Mouse (Mus musculus) intestine, embryonic 16.5 days (tissue): ENCODE data around the gene Tbc1d10c. TPM values are rescaled to one million over a fixed set of nuclear protein-coding genes. Genes with fewer than 3 reads are reported as not detected.
"Not testable (repeated sequence)": the region's sequence is repeated elsewhere in the genome, so short reads cannot be mapped to it uniquely, and the experiment has no call there.

Experiments
- ATAC-seq: fragments of 200-750 bp; cut with Nextera tagmentation; 2 replicates; pipeline ENCODE4 v1.8.0; 2017; ENCODE audit warnings: moderate TSS enrichment, moderate library complexity
- H3K27ac ChIP-seq: fragments of 300-500 bp; sonication (generic); 2 replicates; pipeline ENCODE4 v1.5.1; 2014; ENCODE audit warnings: mild to moderate bottlenecking, low read length
- H3K27me3 ChIP-seq: fragments of 300-500 bp; sonication (generic); replicated peaks from 2 replicates; pipeline ENCODE4 v1.6.1; 2014; ENCODE audit warnings: low read length, control low read depth, mixed read lengths; ENCODE audit not compliant: control insufficient read depth, insufficient read depth
- H3K36me3 ChIP-seq: fragments of 300-500 bp; sonication (generic); 2 replicates; pipeline ENCODE4 v1.6.1; 2014; ENCODE audit warnings: low read length, control low read depth; ENCODE audit not compliant: control insufficient read depth, insufficient read depth
- H3K4me1 ChIP-seq: fragments of 300-500 bp; sonication (generic); 2 replicates; pipeline ENCODE4 v1.6.1; 2014; ENCODE audit warnings: low read length, control low read depth, mixed read lengths; ENCODE audit not compliant: control insufficient read depth, insufficient read depth
- H3K4me2 ChIP-seq: fragments of 300-500 bp; sonication (generic); 2 replicates; pipeline ENCODE4 v1.6.1; 2014; ENCODE audit warnings: low read depth, low read length, control low read depth
- H3K4me3 ChIP-seq: fragments of 300-500 bp; sonication (generic); 2 replicates; pipeline ENCODE4 v1.5.1; 2014; ENCODE audit warnings: mild to moderate bottlenecking, low read length
- H3K9ac ChIP-seq: fragments of 300-500 bp; sonication (generic); 2 replicates; pipeline ENCODE4 v1.6.1; 2014; ENCODE audit warnings: low read depth, low read length
- H3K9me3 ChIP-seq: fragments of 300-500 bp; sonication (generic); 2 replicates; pipeline ENCODE4 v1.6.1; 2016; ENCODE audit warnings: low read length, control low read depth; ENCODE audit not compliant: control insufficient read depth
- WGBS: fragments of 180-500 bp; shearing (Covaris S2); extraction: QIAGEN DNeasy Blood & Tissue Kit; methylation state at CpG from one replicate; pipeline ENCODE4 v1.1.7; 2014; 5-methylcytosine and 5-hydroxymethylcytosine counted together
- microRNA-seq: library from miRNA; unstranded; fragments of <30 nt; microRNA quantifications from one replicate; pipeline ENCODE4, GENCODE M21; 2016
- polyA plus RNA-seq: library from polyadenylated mRNA; unstranded; fragments of >200 nt; fragmentation: Nextera tagmentation; extraction: Ambion mirVana; gene quantifications from 2 replicates; pipeline ENCODE4 v1.2.1, GENCODE M21; 2015

The Tbc1d10c gene
- polyA plus RNA-seq, 1 experiment from 2014 or later = 4.0 TPM

GRCm38 (mm10) chr19:4135229-4135962, 55.7 kb downstream of the Tbc1d10c start:
- peaks cover 16% of the 10 kb centered on the region; the same call in 1 of the 2 replicates for H3K36me3 ChIP-seq
- ATAC-seq, H3K4me3 ChIP-seq, H3K9me3 ChIP-seq, H3K4me1 ChIP-seq, H3K4me2 ChIP-seq, H3K27me3 ChIP-seq, H3K27ac ChIP-seq, H3K9ac ChIP-seq: not testable (repeated sequence)
- 80% methylated on average over 6 of the region's 6 CpGs for WGBS

GRCm38 (mm10) chr19:4134354-4134753, 56.7 kb downstream of the Tbc1d10c start:
- no peak overlapping the region for H3K4me2 ChIP-seq
- no peak overlapping the region for H3K27ac ChIP-seq
- WGBS = 87% methylated on average over 4 of the region's 4 CpGs
- peaks cover 16% of the 10 kb centered on the region; the same call in 1 of the 2 replicates for H3K36me3 ChIP-seq
- no peaks in the 10 kb centered on the region for H3K9me3 ChIP-seq
- no peaks in the 10 kb centered on the region; the same call in 1 of the 2 replicates for H3K4me1 ChIP-seq
- no peak overlapping the region for H3K4me3 ChIP-seq
- no peaks in the 10 kb centered on the region for H3K27me3 ChIP-seq
- no peak overlapping the region for H3K9ac ChIP-seq
- no peak for ATAC-seq

Small RNAs within 50 kb of the gene (microRNA-seq; reads per million reads assigned to microRNA genes)
- not detected for gene Gm26115

Other genes starting within 250 kb of the Tbc1d10c start
- gene Aldh3b3, start 232.6 kb downstream of the Tbc1d10c start, polyA plus RNA-seq = not detected in 2 replicates
- gene Aldh3b2, start 219.0 kb downstream of the Tbc1d10c start, polyA plus RNA-seq = 0.61 and 1.2 TPM in 2 replicates
- gene Acy3, start 204.7 kb downstream of the Tbc1d10c start, polyA plus RNA-seq = 16.9 and 20.1 TPM in 2 replicates
- 0.73 and 0.83 TPM in 2 replicates for gene Tbx10, start 198.5 kb downstream of the Tbc1d10c start, polyA plus RNA-seq
- gene Nudt8, start 190.7 kb downstream of the Tbc1d10c start, polyA plus RNA-seq = 40.9 and 41.0 TPM in 2 replicates
- 2.0 and 2.4 TPM in 2 replicates for gene Gm49405, start 190.7 kb downstream of the Tbc1d10c start, polyA plus RNA-seq
- gene Doc2g, start 188.0 kb downstream of the Tbc1d10c start, polyA plus RNA-seq = 2.4 and 3.4 TPM in 2 replicates
- gene Ndufv1, start 178.5 kb downstream of the Tbc1d10c start, polyA plus RNA-seq = 299 and 309 TPM in 2 replicates
- 1,107 and 1,114 TPM in 2 replicates for gene Gstp1, start 153.3 kb downstream of the Tbc1d10c start, polyA plus RNA-seq
- 33.6 and 65.0 TPM in 2 replicates for gene Gstp2, start 145.3 kb downstream of the Tbc1d10c start, polyA plus RNA-seq
- gene Gstp3, start 131.7 kb downstream of the Tbc1d10c start, polyA plus RNA-seq = 15.1 and 18.1 TPM in 2 replicates
- gene Cabp2, start 109.7 kb downstream of the Tbc1d10c start, polyA plus RNA-seq = 2.1 and 3.1 TPM in 2 replicates
- gene Cdk2ap2, start 94.1 kb downstream of the Tbc1d10c start, polyA plus RNA-seq = 159 TPM in 2 replicates
- 17.5 and 19.7 TPM in 2 replicates for gene Pitpnm1, start 91.3 kb downstream of the Tbc1d10c start, polyA plus RNA-seq
- gene Aip, start 65.4 kb downstream of the Tbc1d10c start, polyA plus RNA-seq = 78.4 and 81.2 TPM in 2 replicates
- 0.04 TPM in 1 of 2 replicates, not detected in the other for gene Gpr152, start 51.5 kb downstream of the Tbc1d10c start, polyA plus RNA-seq
- 0.11 and 0.20 TPM in 2 replicates for gene Cabp4, start 47.3 kb downstream of the Tbc1d10c start, polyA plus RNA-seq
- gene Coro1b, start 42.7 kb downstream of the Tbc1d10c start, polyA plus RNA-seq = 264 and 288 TPM in 2 replicates
- 5.8 and 6.7 TPM in 2 replicates for gene Ptprcap, start 37.7 kb downstream of the Tbc1d10c start, polyA plus RNA-seq
- 43.9 and 49.7 TPM in 2 replicates for gene Rps6kb2, start 27.9 kb downstream of the Tbc1d10c start, polyA plus RNA-seq
- gene Carns1, start 15.8 kb downstream of the Tbc1d10c start, polyA plus RNA-seq = 1.3 and 1.4 TPM in 2 replicates
- gene Ppp1ca, start 781 bp upstream of the Tbc1d10c start, polyA plus RNA-seq = 759 and 799 TPM in 2 replicates
- 31.7 and 34.2 TPM in 2 replicates for gene Rad9a, start 10.4 kb upstream of the Tbc1d10c start, polyA plus RNA-seq
- 5.9 TPM in 2 replicates for gene Clcf1, start 23.0 kb upstream of the Tbc1d10c start, polyA plus RNA-seq
- gene AC109138.7, start 23.1 kb upstream of the Tbc1d10c start, polyA plus RNA-seq = not detected in 2 replicates
- 46.7 and 52.9 TPM in 2 replicates for gene Pold4, start 40.6 kb upstream of the Tbc1d10c start, polyA plus RNA-seq
- 31.8 and 33.6 TPM in 2 replicates for gene Ssh3, start 77.9 kb upstream of the Tbc1d10c start, polyA plus RNA-seq
- 4.1 and 4.6 TPM in 2 replicates for gene Ankrd13d, start 91.9 kb upstream of the Tbc1d10c start, polyA plus RNA-seq
- 15.3 and 15.4 TPM in 2 replicates for gene Grk2, start 114.9 kb upstream of the Tbc1d10c start, polyA plus RNA-seq
- gene Kdm2a, start 207.0 kb upstream of the Tbc1d10c start, polyA plus RNA-seq = 31.4 and 34.8 TPM in 2 replicates
- gene Rhod, start 248.1 kb upstream of the Tbc1d10c start, polyA plus RNA-seq = 24.1 and 28.2 TPM in 2 replicates